Mouse (Mus musculus): ENCODE data around the gene Aunip. TPM values are rescaled to one million over a fixed set of nuclear protein-coding genes. Genes with fewer than 3 reads are reported as not detected.

Aunip gene
- total RNA-seq, 2 experiments from 2014 or later: not detected

DNA sequence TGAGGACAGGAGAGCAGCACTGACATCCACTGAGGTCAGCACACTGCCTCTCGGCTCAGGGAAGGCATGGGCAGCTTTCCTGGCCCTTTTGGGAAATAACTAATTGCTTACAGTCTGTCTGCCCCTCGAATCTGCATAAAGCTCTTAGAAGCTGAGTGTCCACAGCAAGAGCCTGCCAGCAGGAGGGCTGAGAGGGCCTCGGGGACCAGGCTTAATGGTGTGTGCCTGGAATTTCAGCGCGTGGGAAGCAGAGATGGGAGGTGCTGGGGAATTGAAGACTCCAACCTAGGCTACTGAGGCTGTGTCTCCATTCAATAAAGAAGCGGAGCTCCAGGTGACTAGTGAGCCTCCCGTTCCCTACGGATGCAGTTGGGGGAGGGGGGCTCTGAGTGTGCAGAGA lies 36.6 kb upstream of the Aunip start:
- DNase-seq: no peak
- Histone ChIP-seq H3K27ac (peak overlapping the region; percentile 7; the same call in 1 of the 2 replicates), H3K4me3 (no peak overlapping the region)
- intact Hi-C loops (cut with DNase I): loop anchor here (10.0 kb wide), 1 partner anchor 209 kb away; no protein-coding TSS in a partner anchor
- no peak for TF ChIP-seq CTCF (IDR thresholded peaks at IDR 0.05)

GRCm38 (mm10) chr4:134476899-134477298 lies 33.9 kb upstream of the Aunip start:
- DNase-seq: no peak
- intact Hi-C loops (cut with DNase I): loop anchor here (10.0 kb wide), 1 partner anchor 212 kb away; no protein-coding TSS in a partner anchor
- no peak overlapping the region for H3K27ac ChIP-seq

GRCm38 (mm10) chr4:134478031-134478430 lies 32.8 kb upstream of the Aunip start:
- Histone ChIP-seq H3K27ac (no peak overlapping the region), H3K4me3 (0 out of 2 replicates have a peak overlapping the region, but pooled peaks have one; percentile 22)
- peak; percentile 91 for DNase-seq
- intact Hi-C loops (cut with DNase I): loop anchor here (1.0 to 10.0 kb wide), 2 partner anchors 82 to 213 kb away; partner anchors contain the start of gene Pafah2
- no peak; the same call in none of the 2 replicates for TF ChIP-seq CTCF (IDR thresholded peaks at IDR 0.05)

More at GRCm38 (mm10) chr4:134476899-134477298, 33.9 kb upstream of the Aunip start:
- H3K4me3 ChIP-seq: no peak overlapping the region
- no peak for TF ChIP-seq CTCF (IDR thresholded peaks at IDR 0.05)

DNA sequence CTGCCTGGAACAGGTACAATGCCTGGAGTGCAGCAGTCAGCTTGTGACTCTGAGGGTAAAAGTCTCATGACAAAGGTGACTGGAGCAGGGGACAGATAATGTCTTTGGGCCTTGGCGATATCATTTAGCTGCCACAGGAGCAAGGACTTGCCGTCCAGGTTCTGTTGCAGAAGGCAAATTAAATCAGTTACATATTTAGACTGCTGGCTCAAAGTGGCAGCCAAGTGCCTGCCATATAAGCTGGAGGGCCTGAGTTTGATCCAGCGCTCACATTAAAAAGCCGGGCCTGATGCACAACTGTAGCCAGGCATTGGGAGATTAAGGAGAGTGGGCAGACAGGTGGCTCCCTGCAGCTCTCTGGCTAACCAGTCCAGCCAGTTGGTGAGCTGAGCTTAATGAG lies 31.0 kb upstream of the Aunip start:
- intact Hi-C loops (cut with DNase I): loop anchor here (10.0 kb wide), 1 partner anchor 215 kb away; no protein-coding TSS in a partner anchor

DNA sequence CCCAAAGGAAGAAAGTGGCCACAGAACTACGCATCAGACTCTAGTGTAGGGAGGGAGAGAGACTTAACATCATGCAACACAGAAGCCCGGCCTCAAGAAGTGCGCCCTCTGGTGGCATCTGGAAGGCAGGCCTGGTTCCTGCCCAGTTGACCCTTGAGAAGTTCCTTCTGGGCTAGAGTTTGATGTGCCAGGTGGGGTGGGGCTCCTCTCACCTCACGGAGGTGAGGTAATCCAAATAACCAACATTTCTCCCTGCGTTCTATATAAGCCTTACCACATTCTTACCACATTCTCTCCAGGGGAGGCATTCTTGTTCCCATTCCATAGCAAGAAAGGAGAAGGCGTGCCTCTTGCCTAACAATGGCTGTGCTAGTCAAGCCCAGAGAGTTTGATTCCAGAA lies 29.9 kb upstream of the Aunip start:
- TF ChIP-seq CTCF (IDR thresholded peaks at IDR 0.05): peak; percentile 94
- DNase-seq: peak; percentile 77
- H3K4me3 ChIP-seq: no peak overlapping the region
- H3K27ac ChIP-seq: no peak overlapping the region
- intact Hi-C loops (cut with DNase I): no loop called here

More for the DNA sequence above, 31.0 kb upstream of the Aunip start:
- Histone ChIP-seq H3K4me3 (no peak overlapping the region), H3K27ac (peak overlapping the region; percentile 66)
- peak; percentile 54 for DNase-seq
- TF ChIP-seq CTCF (IDR thresholded peaks at IDR 0.05): no peak

- TF ChIP-seq CTCF (IDR thresholded peaks at IDR 0.05): no peak
- no peak overlapping the region for H3K27ac ChIP-seq
- intact Hi-C loops (cut with DNase I): no loop called here
- no peak overlapping the region for H3K4me3 ChIP-seq
- DNase-seq: no peak
These were observed 29.5 kb upstream of the Aunip start for GRCm38 (mm10) chr4:134481270-134481669.

- DNase-seq: no peak
- intact Hi-C loops (cut with DNase I): no loop called here
- Histone ChIP-seq H3K27ac (no peak overlapping the region), H3K4me3 (no peak overlapping the region)
- TF ChIP-seq CTCF (IDR thresholded peaks at IDR 0.05): no peak
These were observed 28.4 kb upstream of the Aunip start for GRCm38 (mm10) chr4:134482442-134482841.

- intact Hi-C loops (cut with DNase I): no loop called here
- TF ChIP-seq CTCF (IDR thresholded peaks at IDR 0.05): no peak
- no peak for DNase-seq
- Histone ChIP-seq H3K27ac (no peak overlapping the region), H3K4me3 (no peak overlapping the region)
These were observed 27.6 kb upstream of the Aunip start for GRCm38 (mm10) chr4:134483078-134483688.

DNA sequence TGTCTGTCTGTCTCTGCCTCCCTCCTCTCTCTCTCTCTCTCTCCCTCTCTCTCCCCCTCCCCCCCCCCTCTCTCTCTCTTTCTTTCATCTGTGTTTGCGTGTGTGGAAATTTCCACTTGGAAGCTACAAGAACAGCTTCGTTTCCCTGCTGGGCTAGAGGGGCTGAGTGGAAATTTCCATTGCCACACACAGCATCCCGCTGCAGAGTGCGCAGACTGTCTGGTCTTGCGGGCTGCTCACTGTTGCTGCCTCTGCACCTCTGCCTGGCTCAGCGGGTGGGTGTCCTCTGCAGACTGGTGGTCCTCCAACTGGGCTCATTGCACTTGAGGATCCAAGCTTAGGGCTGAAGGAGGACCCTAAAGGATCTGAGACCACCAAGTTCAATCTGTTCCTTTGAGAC lies 27.1 kb upstream of the Aunip start:
- no peak for TF ChIP-seq CTCF (IDR thresholded peaks at IDR 0.05)
- no peak for DNase-seq
- no peak overlapping the region for H3K4me3 ChIP-seq
- H3K27ac ChIP-seq: no peak overlapping the region
- intact Hi-C loops (cut with DNase I): no loop called here

- Histone ChIP-seq H3K4me3 (no peak overlapping the region), H3K27ac (no peak overlapping the region)
- intact Hi-C loops (cut with DNase I): no loop called here
- DNase-seq: no peak
- TF ChIP-seq CTCF (IDR thresholded peaks at IDR 0.05): no peak
These were observed 26.6 kb upstream of the Aunip start for GRCm38 (mm10) chr4:134484231-134484630.

DNA sequence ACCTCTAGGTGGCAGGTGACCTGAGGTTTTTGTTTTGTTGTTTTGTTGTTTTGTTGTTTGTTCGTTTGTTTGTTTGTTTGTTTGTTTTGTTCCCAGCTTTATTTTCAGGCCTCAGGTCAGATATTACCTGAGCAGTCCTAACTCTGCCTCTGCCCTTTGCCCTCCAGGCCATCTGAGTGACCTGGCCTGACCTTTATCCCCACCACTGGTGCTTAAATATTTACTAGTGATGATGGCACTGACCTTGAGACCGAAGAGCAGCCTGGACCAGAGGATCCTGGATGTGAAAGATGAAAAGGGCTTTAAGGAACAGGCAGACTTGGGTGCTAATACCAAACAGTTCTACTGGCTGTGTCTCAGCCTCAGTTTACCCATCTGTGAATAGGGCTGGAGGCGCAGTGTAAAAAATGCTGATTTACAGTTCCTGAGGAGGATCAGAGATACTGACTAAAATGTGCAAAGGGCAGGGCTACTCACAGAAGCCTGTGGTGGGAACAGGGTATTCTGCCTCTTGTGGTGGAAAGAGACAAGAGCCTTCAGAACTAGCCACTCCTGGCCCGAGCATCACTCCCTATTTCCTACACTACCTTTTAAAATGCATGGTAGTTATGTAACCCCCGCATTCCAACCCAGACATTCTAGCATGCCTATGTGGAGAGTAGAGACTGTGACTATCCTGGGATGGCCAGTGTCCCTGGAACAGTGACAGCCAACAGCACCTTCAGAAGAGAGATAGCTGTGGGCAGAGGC lies 25.5 kb upstream of the Aunip start:
- TF ChIP-seq CTCF (IDR thresholded peaks at IDR 0.05): no peak
- intact Hi-C loops (cut with DNase I): no loop called here
- DNase-seq: no peak
- H3K4me3 ChIP-seq: no peak overlapping the region
- H3K27ac ChIP-seq: no peak overlapping the region

GRCm38 (mm10) chr4:134488211-134488610 lies 22.6 kb upstream of the Aunip start:
- DNase-seq: no peak
- no peak overlapping the region for H3K4me3 ChIP-seq
- no peak for TF ChIP-seq CTCF (IDR thresholded peaks at IDR 0.05)
- intact Hi-C loops (cut with DNase I): no loop called here
- H3K27ac ChIP-seq: no peak overlapping the region

GRCm38 (mm10) chr4:134489986-134490665 lies 20.7 kb upstream of the Aunip start:
- no peak overlapping the region for H3K27ac ChIP-seq
- intact Hi-C loops (cut with DNase I): no loop called here
- H3K4me3 ChIP-seq: no peak overlapping the region
- no peak for DNase-seq
- TF ChIP-seq CTCF (IDR thresholded peaks at IDR 0.05): no peak
